Mouse (Mus musculus) intestine, embryonic 14.5 days (tissue): Measurements from ENCODE around the gene Cpt1c. TPM values are rescaled to one million over a fixed set of nuclear protein-coding genes. Genes with fewer than 3 reads are reported as not detected.

Experiments used
- ATAC-seq: fragments of 200-750 bp; cut with Nextera tagmentation; replicated peaks from 2 replicates; pipeline ENCODE4 v1.8.0; 2017; ENCODE audit warnings: low read depth, moderate number of reproducible peaks, moderate TSS enrichment, moderate library complexity; ENCODE audit not compliant: low FRiP score, low TSS enrichment
- DNase-seq: peaks from one replicate; pipeline ENCODE4 v3.0.0-alpha.2; 2018; ENCODE audit warnings: low spot score
- H3K27ac ChIP-seq: fragments of 300-500 bp; sonication (generic); 2 replicates; pipeline ENCODE4 v1.5.1; 2014; ENCODE audit warnings: low read depth, mild to moderate bottlenecking, control low read depth
- H3K27me3 ChIP-seq: fragments of 300-500 bp; sonication (generic); replicated peaks from 2 replicates; pipeline ENCODE4 v1.6.1; 2014; ENCODE audit warnings: low read length, control low read depth; ENCODE audit not compliant: control insufficient read depth, insufficient read depth
- H3K36me3 ChIP-seq: fragments of 300-500 bp; sonication (generic); 2 replicates; pipeline ENCODE4 v1.6.1; 2014; ENCODE audit warnings: low read length, control low read depth; ENCODE audit not compliant: control insufficient read depth, insufficient read depth
- H3K4me1 ChIP-seq: fragments of 300-500 bp; sonication (generic); replicated peaks from 2 replicates; pipeline ENCODE4 v1.6.1; 2014; ENCODE audit warnings: low read length, control low read depth, mixed read lengths; ENCODE audit not compliant: control insufficient read depth, insufficient read depth
- H3K4me2 ChIP-seq: fragments of 300-500 bp; sonication (generic); 2 replicates; pipeline ENCODE4 v1.6.1; 2014; ENCODE audit warnings: low read length
- H3K4me3 ChIP-seq: fragments of 300-500 bp; sonication (generic); 2 replicates; pipeline ENCODE4 v1.5.1; 2014; ENCODE audit warnings: low read depth, low read length, control low read depth, mixed read lengths
- H3K9ac ChIP-seq: fragments of 300-500 bp; sonication (generic); 2 replicates; pipeline ENCODE4 v1.6.1; 2014; ENCODE audit warnings: mild to moderate bottlenecking, low read length
- H3K9me3 ChIP-seq: fragments of 300-500 bp; sonication (generic); 2 replicates; pipeline ENCODE4 v1.6.1; 2016; ENCODE audit warnings: low read length, control low read depth; ENCODE audit not compliant: control insufficient read depth
- WGBS: fragments of 180-500 bp; shearing (Covaris S2); extraction: QIAGEN DNeasy Blood & Tissue Kit; methylation state at CpG from one replicate; pipeline ENCODE4 v1.1.7; 2014; 5-methylcytosine and 5-hydroxymethylcytosine counted together
- polyA plus RNA-seq: library from polyadenylated mRNA; unstranded; fragments of >200 nt; fragmentation: Nextera tagmentation; extraction: Ambion mirVana; gene quantifications from 2 replicates; pipeline ENCODE4 v1.2.1, GENCODE M21; 2014

Cpt1c gene
- polyA plus RNA-seq, 1 experiment from 2014 or later: 21.9 TPM

- Histone ChIP-seq H3K36me3 (peaks cover 21% of the 10 kb centered on the region), H3K4me3 (peak overlapping the region; percentile 98), H3K9ac (peak overlapping the region; percentile 88), H3K9me3 (no peaks in the 10 kb centered on the region), H3K27me3 (no peaks in the 10 kb centered on the region), H3K4me2 (peak overlapping the region; percentile 71), H3K27ac (no peak overlapping the region), H3K4me1 (peaks cover 15% of the 10 kb centered on the region)
- WGBS: 0% methylated on average over 1 of the region's 1 CpGs
- ATAC-seq (no peak), DNase-seq (no peak)
Measured at GRCm38 (mm10) chr7:44928570-44928969, 46.1 kb downstream of the Cpt1c start.

- ATAC-seq (no peak), DNase-seq (no peak)
- Histone ChIP-seq H3K27ac (no peak overlapping the region), H3K9me3 (no peaks in the 10 kb centered on the region), H3K4me2 (no peak overlapping the region), H3K27me3 (no peaks in the 10 kb centered on the region), H3K9ac (no peak overlapping the region), H3K4me3 (no peak overlapping the region; the same call in 1 of the 2 replicates), H3K4me1 (peaks cover 15% of the 10 kb centered on the region), H3K36me3 (peaks cover 40% of the 10 kb centered on the region)
- WGBS: 80% methylated on average over 3 of the region's 3 CpGs
Measured at GRCm38 (mm10) chr7:44925468-44925867, 49.2 kb downstream of the Cpt1c start.

- DNase-seq (no peak), ATAC-seq (no peak)
- no peak overlapping the region for H3K27ac ChIP-seq
- H3K4me3 ChIP-seq: no peak overlapping the region
- no peak overlapping the region for H3K4me2 ChIP-seq
- peaks cover 4% of the 10 kb centered on the region; the same call in 1 of the 2 replicates for H3K4me1 ChIP-seq
- no peak overlapping the region for H3K9ac ChIP-seq
- peaks cover 45% of the 10 kb centered on the region for H3K36me3 ChIP-seq
- H3K27me3 ChIP-seq: no peaks in the 10 kb centered on the region
- no peaks in the 10 kb centered on the region for H3K9me3 ChIP-seq
Measured at GRCm38 (mm10) chr7:44922530-44922929, 52.1 kb downstream of the Cpt1c start.

- no peak for ATAC-seq
- DNase-seq: no peak
- H3K4me3 ChIP-seq: no peak overlapping the region
- WGBS: 88% methylated on average over 5 of the region's 5 CpGs
- H3K9ac ChIP-seq: no peak overlapping the region
- no peak overlapping the region for H3K27ac ChIP-seq
- no peaks in the 10 kb centered on the region for H3K4me1 ChIP-seq
- H3K36me3 ChIP-seq: peaks cover 48% of the 10 kb centered on the region
- H3K9me3 ChIP-seq: no peaks in the 10 kb centered on the region
- no peaks in the 10 kb centered on the region for H3K27me3 ChIP-seq
- no peak overlapping the region for H3K4me2 ChIP-seq
Measured at GRCm38 (mm10) chr7:44919127-44919526, 55.5 kb downstream of the Cpt1c start.

GRCm38 (mm10) chr7:44918219-44918618 lies 56.4 kb downstream of the Cpt1c start:
- no peak overlapping the region for H3K4me2 ChIP-seq
- no peak for DNase-seq
- H3K9ac ChIP-seq: no peak overlapping the region

GRCm38 (mm10) chr7:44916881-44917280 lies 57.8 kb downstream of the Cpt1c start:
- ATAC-seq (peak; percentile 28; the same call in 1 of the 2 replicates), DNase-seq (no peak)
- H3K9ac ChIP-seq: no peak overlapping the region
- H3K4me3 ChIP-seq: no peak overlapping the region
- peaks cover 49% of the 10 kb centered on the region for H3K36me3 ChIP-seq
- no peaks in the 10 kb centered on the region for H3K4me1 ChIP-seq
- H3K27me3 ChIP-seq: no peaks in the 10 kb centered on the region
- 86% methylated on average over 4 of the region's 4 CpGs for WGBS
- H3K4me2 ChIP-seq: no peak overlapping the region
- no peaks in the 10 kb centered on the region for H3K9me3 ChIP-seq
- H3K27ac ChIP-seq: no peak overlapping the region

More at GRCm38 (mm10) chr7:44918219-44918618, 56.4 kb downstream of the Cpt1c start:
- 67% methylated on average over 3 of the region's 3 CpGs for WGBS
- ATAC-seq: no peak
- H3K36me3 ChIP-seq: peaks cover 50% of the 10 kb centered on the region
- no peaks in the 10 kb centered on the region for H3K4me1 ChIP-seq
- H3K27ac ChIP-seq: no peak overlapping the region
- no peak overlapping the region for H3K4me3 ChIP-seq
- H3K9me3 ChIP-seq: no peaks in the 10 kb centered on the region
- no peaks in the 10 kb centered on the region for H3K27me3 ChIP-seq

- Histone ChIP-seq H3K36me3 (peaks cover 54% of the 10 kb centered on the region), H3K4me3 (no peak overlapping the region), H3K9ac (no peak overlapping the region), H3K27me3 (no peaks in the 10 kb centered on the region), H3K27ac (no peak overlapping the region), H3K9me3 (no peaks in the 10 kb centered on the region), H3K4me2 (no peak overlapping the region), H3K4me1 (no peaks in the 10 kb centered on the region)
- no peak for ATAC-seq
- WGBS: 83% methylated on average over 6 of the region's 6 CpGs
- DNase-seq: no peak
Measured at GRCm38 (mm10) chr7:44916191-44916590, 58.5 kb downstream of the Cpt1c start.

- 97% methylated on average over 9 of the region's 9 CpGs for WGBS
- H3K36me3 ChIP-seq: peaks cover 62% of the 10 kb centered on the region
- no peak for DNase-seq
- no peaks in the 10 kb centered on the region for H3K9me3 ChIP-seq
- H3K4me2 ChIP-seq: no peak overlapping the region
- H3K9ac ChIP-seq: no peak overlapping the region
- ATAC-seq: no peak
- H3K4me3 ChIP-seq: no peak overlapping the region
- no peaks in the 10 kb centered on the region for H3K27me3 ChIP-seq
- H3K4me1 ChIP-seq: no peaks in the 10 kb centered on the region
- H3K27ac ChIP-seq: no peak overlapping the region
Measured at GRCm38 (mm10) chr7:44915314-44915713, 59.3 kb downstream of the Cpt1c start.

GRCm38 (mm10) chr7:44914396-44914795 lies 60.3 kb downstream of the Cpt1c start:
- H3K27me3 ChIP-seq: no peaks in the 10 kb centered on the region
- WGBS: 97% methylated on average over 2 of the region's 2 CpGs
- H3K4me2 ChIP-seq: no peak overlapping the region
- peaks cover 70% of the 10 kb centered on the region for H3K36me3 ChIP-seq
- no peak overlapping the region for H3K4me3 ChIP-seq
- H3K9ac ChIP-seq: no peak overlapping the region
- no peak for DNase-seq
- ATAC-seq: no peak
- H3K9me3 ChIP-seq: no peaks in the 10 kb centered on the region
- H3K27ac ChIP-seq: no peak overlapping the region
- H3K4me1 ChIP-seq: no peaks in the 10 kb centered on the region
